Mouse (Mus musculus): ENCODE data around the gene Fntb.

- TF ChIP-seq CTCF (IDR thresholded peaks at IDR 0.05; ENCODE audit: low read depth) (no peak), EP300 (IDR thresholded peaks at IDR 0.05; ENCODE audit: low read depth) (no peak)
Measured at GRCm38 (mm10) chr12:76857087-76857486, 91.7 kb downstream of the Fntb start.
